Mouse (Mus musculus) lung, postnatal 14 days (tissue): ENCODE measurements at regions not wholly inside any gene's neighbourhood (a gene's known extent, or its start where the extent isn't known, plus 50 kb on each side); places are given as distances from the start of the nearest gene placed in this dataset.
"Not testable (repeated sequence)": the region's sequence is repeated elsewhere in the genome, so short reads cannot be mapped to it uniquely, and the experiment has no call there.

Source experiments
- DNase-seq: peaks from one replicate; pipeline ENCODE4 v3.0.0; 2021

DNA sequence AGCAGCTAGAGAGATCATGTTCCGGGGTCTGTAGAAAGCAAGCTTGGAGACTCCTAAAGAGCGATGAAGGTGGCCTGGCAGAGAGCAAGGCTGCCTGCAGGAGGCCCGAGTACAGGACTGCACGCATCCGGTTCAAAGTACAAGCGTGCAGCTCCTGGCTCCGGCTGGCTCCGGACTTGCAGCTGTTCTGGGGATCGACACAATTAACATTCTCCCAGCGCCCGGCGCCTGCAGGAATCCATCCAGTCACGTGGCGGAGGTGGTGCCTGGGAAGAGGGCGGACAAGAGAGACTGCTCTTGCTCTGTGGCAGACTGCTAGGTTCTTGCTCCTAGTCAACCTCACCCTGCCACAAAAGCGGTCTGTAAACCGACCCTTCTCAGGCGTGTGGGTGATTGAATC lies 86.9 kb downstream of the Bdh1 start:
- peak; percentile 78 for DNase-seq

DNA sequence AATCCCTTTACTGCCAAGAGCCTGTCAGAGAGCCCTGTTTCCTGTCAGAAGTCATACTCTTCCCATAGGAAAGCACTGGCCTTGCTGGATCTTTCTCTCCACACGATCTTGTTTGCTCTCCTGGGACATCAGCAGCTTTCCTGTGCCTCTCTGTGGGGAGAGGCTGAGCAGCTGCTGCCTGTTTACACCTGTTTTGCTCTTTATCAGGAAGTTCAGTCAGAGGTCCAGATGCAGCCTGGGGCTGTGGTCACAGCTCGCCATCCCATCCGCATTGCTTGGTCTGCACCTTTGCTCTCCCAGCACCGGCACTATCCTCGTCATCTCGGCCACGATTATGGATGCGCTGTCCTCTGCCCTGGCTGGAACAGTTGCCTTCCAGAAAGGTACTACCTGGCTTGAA lies 88.0 kb downstream of the Bdh1 start:
- DNase-seq, result no peak

DNA sequence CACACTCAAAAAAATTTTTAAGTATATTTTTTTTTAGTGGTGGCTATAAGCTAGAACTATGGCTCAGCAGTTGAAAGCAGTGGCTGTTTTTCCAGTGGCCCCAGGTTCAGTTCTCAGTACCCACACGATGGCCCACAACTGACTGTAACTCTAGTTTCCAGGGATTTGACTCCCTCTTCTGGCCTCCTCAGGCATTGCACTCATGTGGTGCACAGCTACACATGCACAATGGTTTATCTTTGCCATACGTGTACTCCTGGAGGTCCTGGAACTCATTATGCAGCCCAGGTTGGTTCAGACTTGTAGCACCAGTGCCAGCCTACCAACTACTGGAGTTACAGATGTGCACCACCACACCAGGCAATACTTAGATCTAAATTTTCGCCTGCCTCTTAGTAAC lies 96.7 kb downstream of the Bdh1 start:
- DNase-seq, result no peak

DNA sequence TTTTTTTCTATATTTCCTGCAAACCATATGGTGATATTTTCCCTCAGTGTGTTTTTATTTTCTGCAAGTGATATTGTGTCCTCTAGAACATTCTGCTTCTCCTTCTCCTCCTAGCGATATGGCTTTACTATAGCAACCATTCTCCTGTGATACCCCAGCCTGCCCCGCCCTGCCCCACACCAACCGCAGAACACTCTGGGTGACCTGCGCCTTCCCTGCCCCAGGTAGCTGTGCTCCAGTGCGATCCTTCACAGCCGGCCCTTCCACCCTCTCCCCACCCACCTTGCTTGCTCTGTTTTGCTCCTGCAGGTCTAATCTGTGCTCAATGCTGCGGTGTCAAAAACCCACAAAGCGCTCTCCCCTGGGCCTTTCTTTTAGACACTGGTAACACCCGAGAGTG lies 98.0 kb downstream of the Bdh1 start:
- DNase-seq, result no peak

DNA sequence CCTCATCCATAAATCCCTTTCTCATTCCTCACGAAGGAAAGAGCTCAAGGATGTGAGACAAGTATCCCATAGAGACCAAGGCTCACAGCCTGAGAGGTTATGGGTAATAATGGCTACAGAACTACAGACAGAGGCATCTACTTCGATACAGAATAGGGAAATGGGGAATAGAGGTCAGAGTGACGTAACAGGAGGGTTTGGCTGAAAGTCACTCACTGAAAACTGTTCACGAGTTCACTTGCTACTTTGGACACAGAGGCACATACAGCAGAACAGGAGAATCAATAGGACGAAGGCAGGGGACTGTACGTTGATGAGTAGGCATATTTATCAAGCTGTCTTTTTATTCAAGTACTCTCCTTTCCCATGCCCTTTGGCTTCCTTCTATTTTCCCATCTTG lies 99.7 kb downstream of the Bdh1 start:
- DNase-seq, result no peak

DNA sequence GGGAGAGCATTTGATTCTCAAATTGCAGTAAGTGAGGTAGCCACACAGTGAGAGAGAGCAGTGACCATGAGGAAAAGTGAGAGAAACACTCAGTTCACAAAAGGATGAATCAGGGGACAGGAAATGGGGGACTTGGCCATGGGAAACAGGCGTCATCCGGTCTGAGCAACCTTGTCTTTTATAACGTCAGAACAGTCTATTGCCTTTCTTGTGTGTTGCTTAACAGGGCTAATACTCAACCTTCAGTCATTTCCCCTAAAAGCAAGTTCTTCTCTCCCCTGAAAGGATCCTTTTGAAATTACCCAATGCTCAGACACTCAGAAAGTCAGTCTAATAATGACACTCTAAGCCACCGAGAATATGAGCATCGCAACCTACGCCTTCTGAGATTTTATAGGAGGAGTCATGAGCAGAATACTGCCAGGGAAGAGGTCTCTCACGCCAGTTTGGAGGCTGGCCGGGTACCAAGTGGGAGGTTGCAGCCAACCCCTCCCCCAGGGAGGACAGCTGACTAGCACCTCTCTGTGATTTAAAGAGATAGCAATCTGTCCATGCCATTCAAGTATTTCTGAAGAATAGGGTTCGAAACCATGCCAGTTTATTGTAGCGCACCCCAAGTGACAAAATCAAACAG lies 104.7 kb downstream of the Bdh1 start:
- DNase-seq, result no peak

DNA sequence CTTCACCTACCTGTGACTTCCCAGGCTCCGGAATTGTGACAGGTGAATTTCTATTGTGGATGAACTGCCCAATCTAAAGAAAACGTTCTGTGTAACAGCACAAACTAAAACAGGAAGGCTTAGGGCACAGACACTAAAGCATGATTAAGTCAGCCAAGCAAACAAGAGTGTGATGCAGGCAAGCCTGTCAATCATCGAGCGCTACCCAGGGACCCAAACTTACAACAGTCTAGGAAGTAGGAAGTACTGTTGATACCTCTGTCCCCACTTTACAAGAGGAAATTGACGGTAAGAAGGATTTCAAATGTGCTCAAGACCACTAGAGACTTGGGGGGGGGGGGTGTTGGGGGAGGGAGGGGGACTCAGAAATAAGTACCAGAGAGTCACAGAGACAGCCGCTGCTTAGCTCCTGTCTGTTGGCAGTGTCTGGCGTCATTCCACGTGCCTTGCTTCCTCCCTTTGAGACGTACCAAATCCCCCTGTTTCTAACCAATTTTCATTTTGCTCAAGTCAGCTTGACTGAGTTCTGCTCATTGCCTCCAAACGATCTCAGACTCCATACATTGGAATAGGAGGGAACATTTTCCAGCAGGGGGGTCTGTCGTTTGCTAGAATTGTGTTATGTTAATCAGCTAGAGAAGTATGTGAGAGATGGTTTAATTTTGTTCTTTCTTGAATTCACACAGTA lies 106.7 kb downstream of the Bdh1 start:
- DNase-seq, result no peak

DNA sequence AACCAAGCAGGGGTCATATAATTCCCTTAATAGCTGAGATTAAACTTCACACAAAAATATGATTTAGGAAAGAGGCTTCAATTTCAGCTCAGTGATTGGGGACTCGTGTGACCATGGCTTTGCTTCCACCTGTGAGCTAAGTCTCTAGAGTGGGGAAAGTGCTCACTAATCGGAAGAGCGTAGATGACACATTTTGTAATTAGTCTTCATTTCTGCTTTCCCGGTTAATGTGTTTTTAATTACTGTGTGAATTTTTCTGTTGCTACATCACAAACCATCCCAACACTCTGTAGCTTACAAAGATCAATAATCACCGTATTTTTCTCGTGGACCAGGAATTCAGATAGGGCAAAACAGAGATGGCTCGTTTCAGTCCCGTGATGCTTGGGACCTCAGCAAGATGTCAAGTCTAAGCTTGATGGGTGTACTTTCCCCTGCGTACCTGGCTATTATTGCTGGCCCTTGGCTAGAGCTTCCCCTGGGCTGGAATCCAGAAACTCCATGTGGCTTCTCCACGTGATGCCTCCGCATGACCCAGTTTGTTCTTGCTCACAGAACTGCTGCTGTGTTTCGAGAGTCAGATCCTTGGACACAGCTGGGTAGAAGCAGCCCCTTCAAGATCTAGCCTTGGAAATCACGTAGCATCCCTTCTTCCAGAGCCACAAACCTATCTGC lies 107.3 kb downstream of the Bdh1 start:
- DNase-seq, result no peak

DNA sequence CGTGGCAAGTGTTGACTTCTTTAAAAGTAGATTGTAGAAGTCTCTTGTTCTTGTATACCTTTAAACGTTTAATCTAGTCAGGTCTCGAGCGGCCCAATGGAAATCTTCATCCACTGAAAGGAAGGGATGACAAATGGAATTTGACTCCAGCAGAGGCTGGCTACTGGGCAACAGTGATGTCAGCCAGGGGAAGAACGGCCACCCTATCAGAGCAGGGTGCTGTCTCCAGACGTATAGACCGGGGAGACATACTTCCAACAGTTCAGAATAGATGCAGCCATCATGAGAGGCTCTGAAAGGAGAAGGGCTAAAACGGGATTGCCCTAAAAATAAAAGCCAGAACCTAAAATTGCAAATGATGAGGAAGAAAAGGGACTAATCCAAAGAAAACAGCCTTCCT lies 108.0 kb downstream of the Bdh1 start:
- no peak for DNase-seq

DNA sequence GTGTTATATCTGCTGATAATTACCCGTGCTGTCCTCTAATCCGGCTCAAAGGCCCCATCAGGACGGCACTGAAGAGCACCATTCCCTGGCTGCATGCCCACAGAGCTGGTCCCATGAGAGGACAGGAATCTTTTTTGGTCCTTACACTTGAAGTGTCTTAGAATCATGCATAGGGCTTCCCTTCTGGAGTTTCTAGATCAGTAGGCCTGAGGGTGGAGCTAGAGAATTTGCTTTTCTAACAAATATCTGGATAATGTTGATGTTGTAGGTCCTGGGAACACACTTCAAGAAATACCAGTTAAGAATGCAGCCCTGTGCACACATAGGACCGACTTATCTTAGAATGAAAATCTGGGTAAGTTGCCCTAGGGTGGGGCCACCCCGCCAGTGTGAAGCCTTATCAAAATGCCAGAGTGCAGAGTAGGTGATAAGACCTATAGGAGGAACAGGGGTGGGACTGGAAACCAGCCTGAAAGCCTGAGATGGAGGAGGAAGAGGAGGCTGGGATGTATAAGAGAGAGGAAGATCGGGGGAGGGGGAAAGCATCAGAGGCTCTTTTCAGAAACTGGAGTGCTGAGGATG lies 111.2 kb downstream of the Bdh1 start:
- DNase-seq, result no peak

DNA sequence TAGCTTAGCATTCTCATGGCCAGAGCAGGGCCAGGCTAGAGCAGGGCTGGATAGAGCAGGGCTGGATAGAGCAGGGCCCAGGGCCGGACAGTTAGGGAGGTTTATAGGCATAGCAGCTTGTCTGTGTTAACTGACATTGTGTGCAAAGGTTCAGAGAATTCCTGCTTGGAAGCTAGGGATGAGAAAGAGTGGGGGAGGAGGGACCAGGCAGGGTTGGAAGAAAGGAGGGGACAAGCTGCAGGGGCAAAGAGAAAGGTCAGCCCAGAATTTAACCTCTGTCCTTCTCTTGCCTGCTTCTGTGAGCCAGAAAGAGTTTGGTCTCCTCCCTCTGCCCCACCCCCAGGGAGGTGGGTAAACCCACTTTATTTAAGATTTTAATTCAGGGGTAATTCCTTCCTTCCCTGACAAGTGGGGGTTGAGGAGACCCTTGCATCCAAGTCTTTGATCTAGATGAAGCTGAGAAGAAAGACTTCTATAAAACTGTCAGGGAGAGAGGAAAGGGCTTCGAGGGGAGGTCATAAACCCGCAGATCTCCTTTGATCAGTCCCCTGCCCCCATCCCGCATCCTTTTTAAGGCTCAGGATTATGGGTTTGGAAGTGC lies 112.9 kb downstream of the Bdh1 start:
- no peak for DNase-seq

DNA sequence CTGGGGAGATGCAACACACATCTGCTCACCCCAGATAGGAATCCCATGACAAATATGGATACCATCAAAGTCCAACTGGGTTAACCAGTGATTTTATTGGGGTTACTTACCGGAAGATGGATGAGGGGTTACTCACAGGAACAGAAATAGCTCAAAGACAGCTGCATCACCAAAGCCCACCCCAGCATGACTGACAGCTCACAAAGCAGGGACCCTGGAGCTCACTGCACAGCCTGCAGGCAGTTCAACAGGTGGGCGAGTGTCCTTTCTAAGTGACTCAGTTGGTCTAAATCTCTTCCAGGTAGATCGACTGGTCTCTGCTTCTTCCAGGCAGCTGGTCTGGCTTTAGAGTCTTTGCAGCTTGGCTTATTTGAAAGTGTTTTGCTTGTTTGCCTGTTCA lies 114.2 kb downstream of the Bdh1 start:
- DNase-seq, result no peak

DNA sequence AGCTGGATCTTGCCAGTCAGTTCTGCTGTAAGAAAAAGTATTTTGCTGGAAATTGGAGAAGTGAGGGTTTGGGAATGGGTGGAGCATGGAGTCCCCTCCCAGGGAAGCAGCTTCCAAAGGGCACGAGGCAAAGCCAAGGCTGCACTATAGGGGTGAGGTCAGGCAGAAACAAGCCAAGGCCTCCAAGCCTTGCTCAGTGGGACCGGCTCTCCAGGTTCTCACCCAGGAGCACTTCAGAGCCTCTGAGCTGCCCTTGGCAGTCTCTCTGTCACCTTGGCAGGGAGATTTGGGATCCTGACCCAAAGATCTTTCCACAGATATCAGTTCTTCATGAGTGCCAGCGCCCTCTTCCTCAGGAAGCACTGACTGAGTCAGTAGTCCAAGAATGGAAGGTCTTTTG lies 116.5 kb downstream of the Bdh1 start:
- no peak for DNase-seq

DNA sequence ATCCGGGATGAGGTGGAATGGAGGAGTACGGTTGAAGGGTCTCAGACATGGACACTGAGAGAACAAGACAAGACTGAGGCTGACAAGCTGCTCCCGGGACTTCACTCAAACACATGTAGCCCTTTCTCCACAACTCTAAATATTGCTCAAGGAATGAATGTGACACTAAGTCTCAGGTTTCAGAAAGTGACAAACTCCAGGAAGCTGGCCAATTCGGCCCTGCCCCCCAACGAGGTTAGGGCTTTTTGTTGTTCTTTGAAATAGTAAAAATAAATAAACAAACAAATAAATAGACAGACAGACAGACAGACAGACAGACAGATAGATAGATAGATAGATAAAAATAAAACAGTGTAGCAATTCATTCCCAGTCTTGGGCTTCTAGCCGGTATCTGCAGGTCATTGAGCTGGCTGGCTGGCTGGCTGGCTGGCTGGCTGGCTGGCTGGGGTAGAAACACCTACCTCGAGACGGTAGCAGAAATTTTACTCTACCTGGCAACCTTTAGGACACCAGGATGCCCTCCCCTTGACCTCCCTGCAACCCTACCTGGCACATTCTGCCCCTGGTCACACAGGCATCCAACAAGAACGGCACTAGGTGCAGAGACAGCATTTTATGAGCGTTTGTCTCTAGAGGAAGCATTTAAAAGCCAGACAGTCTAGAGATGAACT lies 119.6 kb upstream of the Dlg1 start:
- DNase-seq, result no peak

DNA sequence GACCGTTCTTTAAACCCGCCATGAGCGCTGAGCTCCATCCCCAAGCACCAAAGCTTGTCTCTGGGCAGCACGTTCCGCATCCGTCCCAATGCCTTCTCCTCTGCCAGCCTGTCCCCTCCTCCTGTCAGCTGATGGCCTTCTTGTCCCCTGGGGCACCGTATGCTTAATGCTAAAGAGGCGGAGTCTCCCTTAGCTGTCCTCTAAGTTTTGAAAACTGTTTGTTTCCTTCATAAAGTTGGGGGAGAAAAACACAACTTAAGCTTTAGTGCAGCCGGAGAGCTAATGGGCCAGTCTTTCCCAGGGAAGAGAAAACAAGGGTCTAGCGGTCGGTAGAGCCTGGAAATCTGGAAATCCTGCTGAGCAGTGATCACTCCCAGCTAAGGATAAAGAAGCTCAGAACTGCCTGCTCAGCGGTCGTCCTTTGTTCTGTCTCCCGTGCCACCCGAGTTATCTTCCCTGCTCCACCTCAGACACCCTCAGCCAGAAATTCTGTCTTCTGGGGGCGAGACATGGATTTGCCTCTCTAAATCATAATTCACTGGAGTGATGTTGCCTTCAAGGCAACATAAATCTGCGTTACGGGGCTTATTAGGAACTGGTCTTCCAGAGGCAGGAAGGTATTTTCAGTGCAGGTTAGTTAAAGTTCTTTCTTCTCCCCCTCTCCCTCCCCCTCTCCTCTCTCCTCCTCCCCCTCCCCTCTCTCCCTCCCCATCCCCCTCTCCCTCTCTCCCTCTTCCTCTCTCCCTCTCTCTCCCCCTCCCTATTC lies 117.0 kb upstream of the Dlg1 start:
- DNase-seq, result no peak

DNA sequence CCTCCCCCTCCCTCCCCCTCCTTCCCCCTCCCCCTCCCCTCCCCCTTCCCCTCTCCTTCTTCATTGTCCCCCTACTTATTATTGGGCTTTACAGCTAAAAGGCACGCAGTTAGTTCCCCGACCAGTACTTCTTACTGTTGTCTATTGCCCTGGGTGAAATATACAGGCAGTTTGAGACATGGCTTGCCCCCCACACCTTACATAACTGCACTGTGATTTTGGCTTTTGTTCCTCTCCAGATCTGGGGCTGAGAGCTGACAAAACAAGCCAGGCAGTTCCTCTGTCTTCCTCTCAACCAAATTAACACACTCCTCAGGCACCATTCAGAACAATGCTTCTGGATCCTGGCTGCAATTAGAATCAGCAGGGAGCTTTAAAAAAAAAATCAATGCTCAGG lies 116.4 kb upstream of the Dlg1 start:
- DNase-seq, result no peak

DNA sequence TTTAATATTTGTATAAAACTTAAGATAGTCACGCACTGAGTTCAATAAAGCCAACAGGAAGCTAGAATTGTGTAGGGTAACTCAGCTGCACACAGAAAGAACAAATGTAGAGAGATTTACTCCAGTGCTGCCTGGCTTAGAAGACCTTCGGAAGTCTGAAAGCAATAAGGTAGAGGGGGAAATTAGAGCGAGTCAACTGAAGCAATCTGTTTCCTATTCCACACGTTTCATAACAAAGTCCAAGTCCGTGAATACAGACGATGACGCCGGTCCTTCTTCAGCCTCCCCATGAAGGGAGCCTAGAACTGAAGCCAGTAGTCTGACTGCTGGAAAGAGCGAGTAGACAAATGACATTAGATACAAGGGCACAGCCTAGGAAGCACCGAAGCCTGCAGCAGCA lies 115.9 kb upstream of the Dlg1 start:
- DNase-seq, result no peak

DNA sequence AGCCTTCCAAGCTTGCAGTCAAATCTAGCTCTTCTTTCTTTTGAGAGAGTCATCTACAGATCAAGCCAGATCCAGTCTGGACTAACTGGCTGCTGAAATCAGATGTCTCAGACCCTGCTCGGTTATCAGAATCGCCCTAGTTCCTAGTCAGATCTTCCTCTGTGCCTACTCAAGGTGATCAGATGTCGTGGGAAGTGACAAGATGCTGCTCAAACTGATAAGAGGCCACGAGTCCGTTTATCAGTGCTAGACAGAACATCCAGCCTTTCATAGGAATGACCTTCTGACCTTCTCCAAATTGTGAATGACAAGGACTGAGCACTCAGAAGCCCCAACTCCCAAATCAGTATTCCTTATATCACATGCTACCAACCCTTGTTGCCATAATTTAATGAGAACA lies 113.3 kb upstream of the Dlg1 start:
- DNase-seq, result no peak

DNA sequence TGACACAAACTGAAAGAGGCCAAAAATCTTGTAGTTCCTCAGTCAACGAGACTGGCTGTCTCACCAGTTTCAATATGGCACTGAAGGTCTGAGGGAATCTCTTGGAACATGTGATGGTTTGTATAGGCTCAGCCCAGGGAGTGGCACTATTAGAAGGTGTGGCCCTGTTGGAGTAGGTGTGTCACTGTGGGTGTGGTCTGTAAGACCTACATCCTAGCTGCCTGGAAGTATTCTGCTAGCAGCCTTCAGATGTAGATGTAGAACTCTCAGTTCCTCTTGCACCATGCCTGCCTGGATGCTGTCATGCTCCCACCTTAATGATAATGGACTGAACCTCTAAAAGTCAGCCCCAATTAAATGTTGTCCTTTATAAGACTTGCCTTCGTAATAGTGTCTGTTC lies 112.7 kb upstream of the Dlg1 start:
- not testable (repeated sequence) for DNase-seq

DNA sequence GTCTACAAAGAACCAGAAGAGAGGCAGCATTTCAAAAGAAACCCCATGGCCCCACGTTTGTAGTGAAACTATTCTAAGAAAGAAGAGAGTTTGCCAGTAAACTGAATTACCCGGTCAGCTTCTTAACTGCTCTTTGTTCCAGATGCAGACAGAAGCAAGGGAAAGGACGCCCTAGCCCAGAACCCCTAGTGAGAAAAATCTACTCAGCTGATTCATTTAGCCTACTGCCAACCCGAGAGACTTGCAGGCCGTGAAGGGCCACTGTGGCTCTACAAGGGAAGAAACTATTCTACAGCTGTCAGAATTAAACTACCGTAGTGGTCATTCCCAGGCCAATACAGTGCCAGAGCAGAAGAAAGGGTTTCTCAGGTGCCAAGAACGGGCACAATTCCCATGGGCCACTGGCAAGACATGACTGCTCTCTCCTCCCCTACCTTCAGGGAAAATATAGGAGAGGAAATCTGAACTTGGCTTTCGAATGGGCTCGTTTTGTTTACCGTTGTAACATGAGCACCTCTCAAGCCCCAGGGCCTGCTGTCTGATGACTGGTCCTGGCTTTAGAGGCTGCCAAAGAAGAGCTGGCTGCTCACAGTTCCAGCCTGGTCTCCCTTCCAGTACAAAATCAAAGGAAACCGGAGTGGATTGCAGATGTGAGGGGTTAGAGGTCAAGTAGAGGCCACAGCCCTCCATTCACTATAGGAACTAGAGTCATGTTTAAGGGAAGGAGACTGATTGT lies 111.7 kb upstream of the Dlg1 start:
- DNase-seq, result peak; percentile 10

DNA sequence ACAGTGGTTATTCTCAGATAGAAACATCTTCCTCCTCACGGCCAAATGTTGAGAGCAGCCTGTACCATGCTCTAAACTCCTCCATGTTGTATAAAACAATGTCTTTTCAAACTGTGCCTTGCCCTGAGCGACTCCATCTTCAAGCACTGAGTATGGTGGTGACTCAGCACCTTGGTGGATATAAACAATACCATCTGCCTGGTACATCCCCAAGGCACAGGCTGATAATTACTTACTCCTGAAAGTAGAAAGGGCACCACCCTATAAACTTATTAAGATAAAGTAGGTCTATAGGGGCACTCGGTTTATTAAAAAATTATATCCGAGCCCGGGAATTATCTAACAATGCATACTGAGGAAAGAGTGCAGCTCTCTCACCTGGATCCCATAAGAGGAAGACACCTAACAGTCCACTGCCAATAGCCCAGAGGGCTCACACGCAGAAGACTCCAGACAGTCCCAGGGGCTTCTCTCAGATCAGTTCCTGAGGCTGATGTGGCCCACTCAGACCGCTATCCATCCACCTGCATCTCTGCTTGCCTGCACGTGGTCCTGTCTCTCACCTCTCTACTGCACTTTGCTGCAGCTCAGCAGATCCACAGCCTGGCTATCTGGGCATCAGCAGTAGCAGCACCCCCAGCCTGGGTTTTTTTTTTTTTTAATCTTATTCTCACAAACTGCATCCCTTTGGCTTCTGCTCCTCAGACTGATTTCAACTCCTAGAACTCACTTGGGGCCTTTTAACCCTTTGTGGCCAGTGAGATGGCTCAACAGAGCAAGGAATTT lies 109.7 kb upstream of the Dlg1 start:
- DNase-seq, result no peak
